ENCODE assay signal across 13 mouse cellular contexts in the genomic region with DNA sequence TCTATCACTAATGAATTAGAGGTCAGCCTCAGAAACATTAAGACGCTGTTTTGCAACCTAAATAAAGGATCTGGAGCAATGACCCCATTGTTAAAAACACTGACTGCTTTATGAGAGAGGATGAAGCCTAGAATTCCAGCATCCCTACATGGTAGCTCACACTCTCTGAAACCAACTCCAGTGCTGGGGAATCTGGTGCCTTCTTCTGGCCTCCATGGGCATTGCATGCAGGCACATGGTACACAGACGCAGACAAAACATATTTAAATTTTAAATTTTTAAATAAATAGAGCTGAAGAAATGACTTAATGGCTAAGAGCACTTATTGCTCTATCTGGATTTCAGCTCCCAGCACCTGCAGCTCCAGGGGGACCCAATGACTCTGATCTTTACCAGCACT. TPM values are rescaled to one million over a fixed set of nuclear protein-coding genes. Genes with fewer than 3 reads are reported as not detected.
DNase-seq lines count a peak whose midpoint lies in the region; ATAC-seq and TF ChIP-seq lines count a peak whose summit lies in the region.
"Had no signal": no experiment of that assay in that cellular context is flagged by ENCODE, and none has a peak within 500 bp of the region (broad histone marks: within the 10 kb centered on the region; RNA-seq: fewer than 3 reads in every experiment).

No protein-coding gene starts in this region.

- TF ChIP-seq RAD21 in MEL (IDR thresholded peaks at IDR 0.05; ENCODE audit: low read depth, low read length) = peak; percentile 53

- H3K9me3 ChIP-seq in heart, embryonic 11.5 days (replicated peaks; ENCODE audit: control insufficient read depth, low read length) = 0 out of 2 replicates have a peak, but pooled peaks cover 2% of the 10 kb centered on the region
- no peaks in the 10 kb centered on the region for H3K9me3 ChIP-seq in lung, embryonic 14.5 days (ENCODE audit: low read depth, low read length)
- H3K9me3 ChIP-seq in MEL (replicated peaks; ENCODE audit: insufficient read depth, low read length) = no peaks in the 10 kb centered on the region
- no peaks in the 10 kb centered on the region for H3K9me3 ChIP-seq in neural tube, embryonic 15.5 days (replicated peaks)
- H3K9me3 ChIP-seq: forebrain, embryonic 10.5 days; hindbrain, embryonic 12.5 days; lung, embryonic 15.5 days had no signal

- no peak for ATAC-seq in heart, embryonic 11.5 days (replicated peaks; ENCODE audit: insufficient number of reproducible peaks, low FRiP score, low TSS enrichment)
- no peak for ATAC-seq in lung, embryonic 14.5 days (ENCODE audit: insufficient read depth)
- no peak for ATAC-seq in neural tube, embryonic 15.5 days (ENCODE audit: low FRiP score)

- no peak for TF ChIP-seq EP300 in MEL (IDR thresholded peaks at IDR 0.05; ENCODE audit: low read depth in 1 of 2, low read length in 2 of 2)

- no peak overlapping the region for H3K4me2 ChIP-seq in heart, embryonic 11.5 days
- H3K4me2 ChIP-seq in lung, embryonic 14.5 days = no peak overlapping the region
- no peak overlapping the region for H3K4me2 ChIP-seq in neural tube, embryonic 15.5 days
- H3K4me2 ChIP-seq: hindbrain, embryonic 12.5 days; lung, embryonic 15.5 days had no signal

- H3K4me3 ChIP-seq in heart, embryonic 11.5 days (ENCODE audit: low read depth, low read length) = no peak overlapping the region
- no peak overlapping the region for H3K4me3 ChIP-seq in lung, embryonic 14.5 days (ENCODE audit: low read depth, low read length)
- H3K4me3 ChIP-seq in MEL (ENCODE audit: control insufficient read depth in 1 of 2, insufficient read depth in 1 of 2, low read depth in 2 of 2, low read length in 2 of 2) = no peak overlapping the region
- H3K4me3 ChIP-seq in neural tube, embryonic 15.5 days (replicated peaks) = no peak overlapping the region
- H3K4me3 ChIP-seq: forebrain, embryonic 10.5 days; hindbrain, embryonic 12.5 days; lung, embryonic 15.5 days had no signal

- TF ChIP-seq POLR2A in MEL (IDR thresholded peaks at IDR 0.05; ENCODE audit: control insufficient read depth in 1 of 2, insufficient read depth in 1 of 2, low read depth in 1 of 2, low read length in 2 of 2, poor library complexity in 1 of 2) = no peak

- no peak overlapping the region for H3K27ac ChIP-seq in heart, embryonic 11.5 days (ENCODE audit: low read depth, low read length)
- no peak overlapping the region for H3K27ac ChIP-seq in lung, embryonic 14.5 days (ENCODE audit: low read depth)
- no peak overlapping the region for H3K27ac ChIP-seq in MEL (ENCODE audit: control insufficient read depth, low read depth, low read length)
- H3K27ac ChIP-seq in neural tube, embryonic 15.5 days (replicated peaks) = no peak overlapping the region
- H3K27ac ChIP-seq: forebrain, embryonic 10.5 days; hindbrain, embryonic 12.5 days; lung, embryonic 15.5 days had no signal

- peak; percentile 56; the same call in 1 of the 2 replicates for TF ChIP-seq CTCF in lung, embryonic 14.5 days (IDR thresholded peaks at IDR 0.05; ENCODE audit: low read depth)
- peak; percentile 44 to 56 (median 51); a peak in 5 of 6 replicates for TF ChIP-seq CTCF in MEL (IDR thresholded peaks at IDR 0.05 in 2 of 3, conservative IDR thresholded peaks at IDR 0.05 in 1 of 3; ENCODE audit: control insufficient read depth in 1 of 3, insufficient read depth in 1 of 3, low read depth in 2 of 3, low read length in 3 of 3, poor library complexity in 1 of 3, severe bottlenecking in 1 of 3)

- 77% methylated on average over 2 of the region's 2 CpGs for WGBS in heart, embryonic 11.5 days (ENCODE audit: insufficient replicate concordance)
- 73% methylated on average over 2 of the region's 2 CpGs for WGBS in lung, embryonic 14.5 days
- 75% methylated on average over 2 of the region's 2 CpGs for WGBS in neural tube, embryonic 15.5 days

- no peak overlapping the region for H3K9ac ChIP-seq in heart, embryonic 11.5 days (ENCODE audit: low read depth, low read length)
- H3K9ac ChIP-seq in lung, embryonic 14.5 days = no peak overlapping the region
- no peak overlapping the region for H3K9ac ChIP-seq in MEL (ENCODE audit: control insufficient read depth, low read depth, low read length, poor library complexity, severe bottlenecking)
- H3K9ac ChIP-seq in neural tube, embryonic 15.5 days (replicated peaks) = no peak overlapping the region
- H3K9ac ChIP-seq: hindbrain, embryonic 12.5 days; lung, embryonic 15.5 days had no signal

- H3K36me3 ChIP-seq in heart, embryonic 11.5 days (ENCODE audit: control insufficient read depth, insufficient read depth, low read length) = no peaks in the 10 kb centered on the region; the same call in 1 of the 2 replicates
- no peaks in the 10 kb centered on the region for H3K36me3 ChIP-seq in lung, embryonic 14.5 days (ENCODE audit: insufficient read depth)
- peaks cover 0 to 15% of the 10 kb centered on the region in 2 experiments; a peak in 2 of 4 replicates for H3K36me3 ChIP-seq in MEL (ENCODE audit: control insufficient read depth in 1 of 2, insufficient read depth in 2 of 2, low read length in 2 of 2)
- no peaks in the 10 kb centered on the region for H3K36me3 ChIP-seq in neural tube, embryonic 15.5 days
- H3K36me3 ChIP-seq: forebrain, embryonic 10.5 days; hindbrain, embryonic 12.5 days; lung, embryonic 15.5 days had no signal

- no peaks in the 10 kb centered on the region; the same call in 1 of the 2 replicates for H3K79me2 ChIP-seq in MEL (ENCODE audit: control insufficient read depth, insufficient read depth, low read length, poor library complexity)

- DNase-seq in heart, adult 11 months = peak; percentile 75
- DNase-seq in lung, embryonic 14.5 days = peak; percentile 38
- no peak for DNase-seq in lung, postnatal 25 days (ENCODE audit: low spot score)
- DNase-seq in MEL (ENCODE audit: low read depth, low spot score) = peak; percentile 43
- DNase-seq in naive thymus-derived CD4-positive, alpha-beta T cell, adult 2 months (ENCODE audit: low read depth) = peak; percentile 18
- no peak for DNase-seq in kidney, postnatal 10 days
- DNase-seq: cerebellum, adult 2 months; right cerebral cortex, postnatal 4 days had no signal

- H3K27me3 ChIP-seq in heart, embryonic 11.5 days (ENCODE audit: control insufficient read depth, insufficient read depth, low read length) = no peaks in the 10 kb centered on the region
- no peaks in the 10 kb centered on the region for H3K27me3 ChIP-seq in lung, embryonic 14.5 days (ENCODE audit: insufficient read depth, low read length)
- H3K27me3 ChIP-seq in MEL (ENCODE audit: control insufficient read depth in 1 of 2, insufficient read depth in 2 of 2, low read length in 2 of 2) = no peaks in the 10 kb centered on the region; a peak in 2 of 4 replicates
- H3K27me3 ChIP-seq in neural tube, embryonic 15.5 days (replicated peaks) = no peaks in the 10 kb centered on the region
- H3K27me3 ChIP-seq: hindbrain, embryonic 12.5 days; lung, embryonic 15.5 days had no signal

- peaks cover 3% of the 10 kb centered on the region; the same call in 1 of the 2 replicates for H3K4me1 ChIP-seq in heart, embryonic 11.5 days (ENCODE audit: control insufficient read depth, insufficient read depth, low read length)
- no peaks in the 10 kb centered on the region for H3K4me1 ChIP-seq in lung, embryonic 14.5 days (ENCODE audit: insufficient read depth)
- peaks cover 7 to 8% of the 10 kb centered on the region in 2 experiments for H3K4me1 ChIP-seq in MEL (ENCODE audit: control insufficient read depth in 1 of 2, insufficient read depth in 2 of 2, low read length in 2 of 2)
- H3K4me1 ChIP-seq in neural tube, embryonic 15.5 days = peaks cover 5% of the 10 kb centered on the region
- H3K4me1 ChIP-seq: lung, embryonic 15.5 days had no signal

TF ChIP-seq in MEL, 35 proteins besides CTCF, POLR2A, EP300 and RAD21 (continues in another document):
- TF ChIP-seq HCFC1 (IDR thresholded peaks at IDR 0.05; ENCODE audit: low read depth, low read length) = no peak
- peak; percentile 49 for TF ChIP-seq ZC3H11A (IDR thresholded peaks at IDR 0.05; ENCODE audit: low read depth, low read length)
- no peak for TF ChIP-seq ELF1 (IDR thresholded peaks at IDR 0.05; ENCODE audit: low read depth, low read length)
- no peak for TF ChIP-seq MAFK (IDR thresholded peaks at IDR 0.05; ENCODE audit: borderline replicate concordance, low read depth, low read length)
- no peak for TF ChIP-seq MAX (IDR thresholded peaks at IDR 0.05; ENCODE audit: low read length)
- TF ChIP-seq MEF2A (IDR thresholded peaks at IDR 0.05; ENCODE audit: extremely low read depth, insufficient replicate concordance, low read depth, low read length, poor library complexity, severe bottlenecking) = no peak
- TF ChIP-seq MXI1 (IDR thresholded peaks at IDR 0.05; ENCODE audit: low read depth, low read length) = no peak
- peak; percentile 68 for TF ChIP-seq SMC3 (IDR thresholded peaks at IDR 0.05; ENCODE audit: low read depth, low read length)
- no peak for TF ChIP-seq MAZ (IDR thresholded peaks at IDR 0.05; ENCODE audit: low read depth, low read length)
- TF ChIP-seq JUND (IDR thresholded peaks at IDR 0.05; ENCODE audit: low read depth, low read length) = no peak
- no peak for TF ChIP-seq USF2 (IDR thresholded peaks at IDR 0.05; ENCODE audit: borderline replicate concordance in 1 of 2, insufficient read depth in 1 of 2, low read depth in 1 of 2, low read length in 2 of 2)
- no peak for TF ChIP-seq UBTF (IDR thresholded peaks at IDR 0.05; ENCODE audit: borderline replicate concordance, insufficient read depth, low read depth, low read length)
- TF ChIP-seq POLR2AphosphoS5 (IDR thresholded peaks at IDR 0.05; ENCODE audit: borderline replicate concordance, low read depth, low read length) = no peak
- no peak for TF ChIP-seq BHLHE40 (IDR thresholded peaks at IDR 0.05; ENCODE audit: borderline replicate concordance, low read depth, low read length)
- no peak for TF ChIP-seq MYC (IDR thresholded peaks at IDR 0.05; ENCODE audit: low read depth, low read length)

RNA-seq across cellular contexts. Expression of a gene that starts 1.4 kb away (rescaled TPM):
- polyA plus RNA-seq in heart, embryonic 11.5 days (2014; fragmentation: Nextera tagmentation; extraction: Ambion mirVana) = 31.5 and 37.1 TPM in 2 replicates
- 21.4 and 26.1 TPM in 2 replicates for polyA plus RNA-seq in lung, embryonic 14.5 days (2014; fragmentation: Nextera tagmentation; extraction: Ambion mirVana)
- total RNA-seq in MEL (2012; rRNA removed) = 1.8 and 3.4 TPM in 2 replicates
- 1 to 10 TPM in 1 of 2 experiments, not detected in 1; 2.5 TPM for polyA plus RNA-seq in MEL (2012; ENCODE audit: insufficient read depth in 1 of 2, insufficient read length in 2 of 2, low read depth in 1 of 2, low replicate concordance in 2 of 2, missing spikeins in 1 of 2)
- 35.9 and 38.8 TPM in 2 replicates for polyA plus RNA-seq in neural tube, embryonic 15.5 days (2015; fragmentation: Nextera tagmentation; extraction: Ambion mirVana)

RNA-seq across cellular contexts. Expression of a gene that starts 44.9 kb away (rescaled TPM):
- 22.3 and 24.7 TPM in 2 replicates for polyA plus RNA-seq in heart, embryonic 11.5 days (2014; fragmentation: Nextera tagmentation; extraction: Ambion mirVana)
- polyA plus RNA-seq in lung, embryonic 14.5 days (2014; fragmentation: Nextera tagmentation; extraction: Ambion mirVana) = 46.3 and 53.3 TPM in 2 replicates
- 12.7 and 13.3 TPM in 2 replicates for total RNA-seq in MEL (2012; rRNA removed)
- polyA plus RNA-seq in MEL (2012; ENCODE audit: insufficient read depth in 1 of 2, insufficient read length in 2 of 2, low read depth in 1 of 2, low replicate concordance in 2 of 2, missing spikeins in 1 of 2) = 10 to 100 TPM in 1 of 2 experiments, not detected in 1; 23.2 TPM
- 18.1 and 20.0 TPM in 2 replicates for polyA plus RNA-seq in neural tube, embryonic 15.5 days (2015; fragmentation: Nextera tagmentation; extraction: Ambion mirVana)

Comparison
In these comparisons a context has a peak if more than half of its experiments do, and no peak if none do; other contexts are left out.
1. DNase-seq: peak in heart, adult 11 months (single experiment), lung, embryonic 14.5 days (single experiment), MEL (single experiment) and naive thymus-derived CD4-positive, alpha-beta T cell, adult 2 months (single experiment); none in lung, postnatal 25 days (single experiment) and kidney, postnatal 10 days (single experiment).